Mouse (Mus musculus): Measurements from ENCODE around the gene Sdr39u1. TPM values are rescaled to one million over a fixed set of nuclear protein-coding genes. Genes with fewer than 3 reads are reported as not detected.

Gene Sdr39u1
- polyA plus RNA-seq, 1 experiment from 2014 or later = 79.8 TPM

- Histone ChIP-seq H3K36me3 (no peaks in the 10 kb centered on the region), H3K4me3 (no peak overlapping the region), H3K4me1 (peaks cover 33% of the 10 kb centered on the region), H3K27ac (0 out of 2 replicates have a peak overlapping the region, but pooled peaks have one; percentile 98), H3K9me3 (no peaks in the 10 kb centered on the region), H3K27me3 (no peaks in the 10 kb centered on the region), H3K9ac (no peak overlapping the region), H3K4me2 (no peak overlapping the region)
- ATAC-seq (ENCODE audit: insufficient number of reproducible peaks, insufficient read depth, low FRiP score, low TSS enrichment, low read depth) = no peak
- 69% methylated on average over 6 of the region's 6 CpGs for WGBS
These were observed 49.2 kb downstream of the Sdr39u1 start for GRCm38 (mm10) chr14:55850885-55851284.

Other genes starting within 250 kb of the Sdr39u1 start
- 66.1 and 70.6 TPM in 2 replicates for gene Mdp1, start 239.8 kb downstream of the Sdr39u1 start, polyA plus RNA-seq (2015; fragmentation: Nextera tagmentation; extraction: Ambion mirVana)
- gene Gmpr2, start 228.4 kb downstream of the Sdr39u1 start, polyA plus RNA-seq (2015; fragmentation: Nextera tagmentation; extraction: Ambion mirVana) = 75.2 and 83.5 TPM in 2 replicates
- gene Nedd8, start 228.2 kb downstream of the Sdr39u1 start, polyA plus RNA-seq (2015; fragmentation: Nextera tagmentation; extraction: Ambion mirVana) = 665 and 670 TPM in 2 replicates
- gene Tinf2, start 218.5 kb downstream of the Sdr39u1 start, polyA plus RNA-seq (2015; fragmentation: Nextera tagmentation; extraction: Ambion mirVana) = 38.7 and 46.6 TPM in 2 replicates
- gene Tgm1, start 186.4 kb downstream of the Sdr39u1 start, polyA plus RNA-seq (2015; fragmentation: Nextera tagmentation; extraction: Ambion mirVana) = 4.5 and 4.7 TPM in 2 replicates
- gene Rabggta, start 178.0 kb downstream of the Sdr39u1 start, polyA plus RNA-seq (2015; fragmentation: Nextera tagmentation; extraction: Ambion mirVana) = 27.6 and 32.2 TPM in 2 replicates
- 84.5 and 102 TPM in 2 replicates for gene Dhrs1, start 154.6 kb downstream of the Sdr39u1 start, polyA plus RNA-seq (2015; fragmentation: Nextera tagmentation; extraction: Ambion mirVana)
- gene Nop9, start 154.6 kb downstream of the Sdr39u1 start, polyA plus RNA-seq (2015; fragmentation: Nextera tagmentation; extraction: Ambion mirVana) = 35.5 and 47.6 TPM in 2 replicates
- gene Cideb, start 141.8 kb downstream of the Sdr39u1 start, polyA plus RNA-seq (2015; fragmentation: Nextera tagmentation; extraction: Ambion mirVana) = 0.18 and 1.2 TPM in 2 replicates
- gene Ltb4r2, start 138.9 kb downstream of the Sdr39u1 start, polyA plus RNA-seq (2015; fragmentation: Nextera tagmentation; extraction: Ambion mirVana) = 0.51 and 0.56 TPM in 2 replicates
- gene Ltb4r1, start 134.3 kb downstream of the Sdr39u1 start, polyA plus RNA-seq (2015; fragmentation: Nextera tagmentation; extraction: Ambion mirVana) = 0.58 and 1.1 TPM in 2 replicates
- 20.2 and 21.6 TPM in 2 replicates for gene Adcy4, start 116.2 kb downstream of the Sdr39u1 start, polyA plus RNA-seq (2015; fragmentation: Nextera tagmentation; extraction: Ambion mirVana)
- 41.1 and 44.4 TPM in 2 replicates for gene Ripk3, start 111.4 kb downstream of the Sdr39u1 start, polyA plus RNA-seq (2015; fragmentation: Nextera tagmentation; extraction: Ambion mirVana)
- gene Nfatc4, start 77.1 kb downstream of the Sdr39u1 start, polyA plus RNA-seq (2015; fragmentation: Nextera tagmentation; extraction: Ambion mirVana) = 156 and 160 TPM in 2 replicates
- 27.8 and 28.1 TPM in 2 replicates for gene Nynrin, start 46.3 kb downstream of the Sdr39u1 start, polyA plus RNA-seq (2015; fragmentation: Nextera tagmentation; extraction: Ambion mirVana)
- 0.28 and 0.30 TPM in 2 replicates for gene Cbln3, start 15.9 kb downstream of the Sdr39u1 start, polyA plus RNA-seq (2015; fragmentation: Nextera tagmentation; extraction: Ambion mirVana)
- 21.0 and 22.0 TPM in 2 replicates for gene Khnyn, start 15.3 kb downstream of the Sdr39u1 start, polyA plus RNA-seq (2015; fragmentation: Nextera tagmentation; extraction: Ambion mirVana)
- 12.4 and 28.3 TPM in 2 replicates for gene Cma1, start 44.4 kb upstream of the Sdr39u1 start, polyA plus RNA-seq (2015; fragmentation: Nextera tagmentation; extraction: Ambion mirVana)
- gene Cma2, start 50.7 kb upstream of the Sdr39u1 start, polyA plus RNA-seq (2015; fragmentation: Nextera tagmentation; extraction: Ambion mirVana) = 0.29 TPM in 1 of 2 replicates, not detected in the other
- not detected in 2 replicates for gene Mcpt1, start 117.7 kb upstream of the Sdr39u1 start, polyA plus RNA-seq (2015; fragmentation: Nextera tagmentation; extraction: Ambion mirVana)
- gene Mcpt9, start 130.2 kb upstream of the Sdr39u1 start, polyA plus RNA-seq (2015; fragmentation: Nextera tagmentation; extraction: Ambion mirVana) = not detected in 2 replicates
- gene Mcpt2, start 141.7 kb upstream of the Sdr39u1 start, polyA plus RNA-seq (2015; fragmentation: Nextera tagmentation; extraction: Ambion mirVana) = 0.39 and 0.41 TPM in 2 replicates
- 1.1 TPM in 1 of 2 replicates, not detected in the other for gene Mcpt4, start 162.0 kb upstream of the Sdr39u1 start, polyA plus RNA-seq (2015; fragmentation: Nextera tagmentation; extraction: Ambion mirVana)
- gene Mcpt8, start 185.0 kb upstream of the Sdr39u1 start, polyA plus RNA-seq (2015; fragmentation: Nextera tagmentation; extraction: Ambion mirVana) = 0.44 and 0.48 TPM in 2 replicates
- gene Ctsg, start 202.3 kb upstream of the Sdr39u1 start, polyA plus RNA-seq (2015; fragmentation: Nextera tagmentation; extraction: Ambion mirVana) = 0.36 TPM in 1 of 2 replicates, not detected in the other
- gene Gzme, start 220.3 kb upstream of the Sdr39u1 start, polyA plus RNA-seq (2015; fragmentation: Nextera tagmentation; extraction: Ambion mirVana) = not detected in 2 replicates
- gene Gzmd, start 232.3 kb upstream of the Sdr39u1 start, polyA plus RNA-seq (2015; fragmentation: Nextera tagmentation; extraction: Ambion mirVana) = not detected in 2 replicates